Mouse (Mus musculus) intestine, postnatal 0 days (tissue): ENCODE data around the gene Erich4. TPM values are rescaled to one million over a fixed set of nuclear protein-coding genes. Genes with fewer than 3 reads are reported as not detected.

Experiments
- ATAC-seq: fragments of 200-750 bp; cut with Nextera tagmentation; 2 replicates; pipeline ENCODE4 v1.8.0; 2017; ENCODE audit warnings: mild to moderate bottlenecking, moderate TSS enrichment, moderate library complexity
- H3K27ac ChIP-seq: fragments of 300-500 bp; sonication (generic); 2 replicates; pipeline ENCODE4 v1.5.1; 2014; ENCODE audit warnings: mild to moderate bottlenecking, low read depth, low read length, moderate library complexity
- H3K27me3 ChIP-seq: fragments of 300-500 bp; sonication (generic); replicated peaks from 2 replicates; pipeline ENCODE4 v1.6.1; 2014; ENCODE audit warnings: low read length, mixed read lengths; ENCODE audit not compliant: control insufficient read depth, insufficient read depth
- H3K36me3 ChIP-seq: fragments of 300-500 bp; sonication (generic); 2 replicates; pipeline ENCODE4 v1.6.1; 2014; ENCODE audit warnings: mild to moderate bottlenecking, moderate library complexity; ENCODE audit not compliant: control insufficient read depth, insufficient read depth
- H3K4me1 ChIP-seq: fragments of 300-500 bp; sonication (generic); replicated peaks from 2 replicates; pipeline ENCODE4 v1.6.1; 2014; ENCODE audit warnings: antibody characterized with exemption, low read length, mixed read lengths; ENCODE audit not compliant: control insufficient read depth, insufficient read depth
- H3K4me2 ChIP-seq: fragments of 300-500 bp; sonication (generic); replicated peaks from 2 replicates; pipeline ENCODE4 v1.6.1; 2014; ENCODE audit warnings: low read depth, mild to moderate bottlenecking, moderate library complexity
- H3K4me3 ChIP-seq: fragments of 300-500 bp; sonication (generic); 2 replicates; pipeline ENCODE4 v1.5.1; 2014; ENCODE audit warnings: low read depth, low read length
- H3K9ac ChIP-seq: fragments of 300-500 bp; sonication (generic); 2 replicates; pipeline ENCODE4 v1.6.1; 2014; ENCODE audit warnings: mild to moderate bottlenecking, low read depth, low read length
- H3K9me3 ChIP-seq: fragments of 300-500 bp; sonication (generic); 2 replicates; pipeline ENCODE4 v1.6.1; 2016; ENCODE audit warnings: mixed run types; ENCODE audit not compliant: control insufficient read depth
- CTCF ChIP-seq: sonication (generic); IDR thresholded peaks from 2 replicates; pipeline ENCODE4 v1.5.1; 2016; ENCODE audit warnings: low read depth, mild to moderate bottlenecking, control low read depth, antibody characterized with exemption, moderate library complexity
- WGBS: fragments of 180-500 bp; shearing (Covaris S2); extraction: QIAGEN DNeasy Blood & Tissue Kit; methylation state at CpG from one replicate; pipeline ENCODE4 v1.1.7; 2014; 5-methylcytosine and 5-hydroxymethylcytosine counted together
- polyA plus RNA-seq: library from polyadenylated mRNA; unstranded; fragments of >200 nt; fragmentation: Nextera tagmentation; extraction: Ambion mirVana; gene quantifications from 2 replicates; pipeline ENCODE4 v1.2.1, GENCODE M21; 2015

The Erich4 gene
- polyA plus RNA-seq, 1 experiment from 2014 or later: 117 TPM

DNA sequence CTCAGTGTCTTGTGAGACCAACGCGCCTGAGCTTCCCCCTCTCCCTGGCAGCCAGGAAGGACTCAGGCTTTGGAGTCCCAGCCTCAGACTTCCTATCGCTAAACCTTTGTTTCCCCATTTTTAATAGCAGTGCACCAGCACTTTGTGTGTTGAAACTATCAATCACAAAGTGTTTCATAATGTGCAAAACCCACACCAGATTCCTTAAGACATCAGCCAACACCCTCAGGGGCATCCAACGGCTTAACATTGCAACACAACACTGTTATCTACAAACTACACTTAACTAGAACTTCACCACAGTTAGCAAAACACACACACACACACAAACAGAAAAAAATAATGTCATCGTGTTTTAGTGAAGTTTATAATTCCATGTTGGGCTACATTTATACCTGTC is 34.1 kb upstream of the Erich4 start:
- no peak for TF ChIP-seq CTCF
- 74% methylated on average over 5 of the region's 5 CpGs for WGBS
- H3K36me3 ChIP-seq: no peaks in the 10 kb centered on the region; the same call in 1 of the 2 replicates
- H3K9ac ChIP-seq: no peak overlapping the region
- no peaks in the 10 kb centered on the region for H3K9me3 ChIP-seq
- no peak overlapping the region for H3K4me2 ChIP-seq
- no peaks in the 10 kb centered on the region for H3K27me3 ChIP-seq
- no peak overlapping the region for H3K27ac ChIP-seq
- no peaks in the 10 kb centered on the region for H3K4me1 ChIP-seq
- no peak for ATAC-seq
- H3K4me3 ChIP-seq: no peak overlapping the region

- Histone ChIP-seq H3K27me3 (no peaks in the 10 kb centered on the region), H3K27ac (no peak overlapping the region), H3K9me3 (no peaks in the 10 kb centered on the region), H3K4me2 (no peak overlapping the region), H3K4me3 (no peak overlapping the region), H3K36me3 (no peaks in the 10 kb centered on the region; the same call in 1 of the 2 replicates), H3K9ac (no peak overlapping the region), H3K4me1 (no peaks in the 10 kb centered on the region)
- ATAC-seq: no peak
- peak; percentile 53 for TF ChIP-seq CTCF
- WGBS: 61% methylated on average over 5 of the region's 5 CpGs
Observed at GRCm38 (mm10) chr7:25647574-25648123, 32.0 kb upstream of the Erich4 start.

GRCm38 (mm10) chr7:25645074-25645473 is 29.4 kb upstream of the Erich4 start:
- 64% methylated on average over 14 of the region's 14 CpGs for WGBS
- no peak overlapping the region for H3K9ac ChIP-seq
- no peaks in the 10 kb centered on the region for H3K4me1 ChIP-seq
- H3K4me3 ChIP-seq: no peak overlapping the region
- no peak for ATAC-seq
- no peak overlapping the region for H3K27ac ChIP-seq
- no peaks in the 10 kb centered on the region for H3K9me3 ChIP-seq
- no peaks in the 10 kb centered on the region for H3K27me3 ChIP-seq
- TF ChIP-seq CTCF: no peak
- no peak overlapping the region for H3K4me2 ChIP-seq
- H3K36me3 ChIP-seq: peaks cover 5% of the 10 kb centered on the region; the same call in 1 of the 2 replicates

DNA sequence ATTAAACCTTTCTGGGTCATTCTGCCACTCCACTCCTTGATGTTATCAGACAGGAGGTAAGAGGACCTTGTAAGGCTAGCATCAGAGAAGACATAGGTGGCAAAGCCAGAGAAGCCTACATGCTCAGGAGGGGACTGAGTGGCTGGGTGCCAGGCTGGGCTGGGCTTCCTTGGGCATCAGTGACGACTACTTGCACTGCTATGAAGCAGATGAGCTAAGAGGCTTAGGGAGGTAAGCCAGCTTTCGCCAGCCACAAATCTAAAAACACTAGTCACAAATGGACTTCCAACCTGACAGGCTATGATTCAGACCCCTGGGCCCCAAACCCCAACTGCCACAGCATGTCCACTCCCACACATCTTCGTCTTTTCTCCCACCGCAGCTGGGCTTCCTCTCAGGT is 28.9 kb upstream of the Erich4 start:
- H3K4me2 ChIP-seq: no peak overlapping the region
- no peaks in the 10 kb centered on the region for H3K9me3 ChIP-seq
- H3K36me3 ChIP-seq: peaks cover 6% of the 10 kb centered on the region; the same call in 1 of the 2 replicates
- no peak for TF ChIP-seq CTCF
- no peak overlapping the region for H3K27ac ChIP-seq
- H3K27me3 ChIP-seq: no peaks in the 10 kb centered on the region
- no peak overlapping the region for H3K9ac ChIP-seq
- H3K4me1 ChIP-seq: no peaks in the 10 kb centered on the region
- 82% methylated on average over 4 of the region's 4 CpGs for WGBS
- no peak for ATAC-seq
- H3K4me3 ChIP-seq: no peak overlapping the region

DNA sequence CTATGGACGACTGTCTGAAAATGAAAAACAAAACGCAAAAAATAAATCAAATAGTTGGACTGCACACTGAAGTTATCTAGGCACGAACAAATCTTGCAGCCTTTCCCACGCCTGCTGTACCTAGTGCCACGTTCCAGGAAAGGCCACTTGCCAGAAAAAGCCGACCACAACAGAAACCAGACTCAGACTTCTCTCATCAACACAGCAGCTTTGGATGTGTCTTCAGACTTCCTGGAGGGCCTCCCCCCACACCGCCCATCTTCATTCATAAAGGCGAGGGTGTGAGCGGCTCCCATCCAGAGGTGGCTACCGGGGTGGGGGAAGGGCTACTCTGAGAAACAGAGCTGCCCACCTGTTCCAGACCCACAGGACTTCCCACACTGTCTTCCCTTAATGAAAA is 28.4 kb upstream of the Erich4 start:
- 76% methylated on average over 10 of the region's 10 CpGs for WGBS
- no peak for ATAC-seq
- Histone ChIP-seq H3K9ac (no peak overlapping the region), H3K4me3 (no peak overlapping the region), H3K4me2 (no peak overlapping the region), H3K36me3 (peaks cover 11% of the 10 kb centered on the region; the same call in 1 of the 2 replicates), H3K9me3 (no peaks in the 10 kb centered on the region), H3K27me3 (no peaks in the 10 kb centered on the region), H3K4me1 (no peaks in the 10 kb centered on the region), H3K27ac (no peak overlapping the region)
- no peak for TF ChIP-seq CTCF

- TF ChIP-seq CTCF: no peak
- no peak overlapping the region for H3K9ac ChIP-seq
- 93% methylated on average over 4 of the region's 4 CpGs for WGBS
- no peaks in the 10 kb centered on the region for H3K9me3 ChIP-seq
- no peaks in the 10 kb centered on the region for H3K27me3 ChIP-seq
- no peak overlapping the region for H3K4me2 ChIP-seq
- peaks cover 34% of the 10 kb centered on the region; the same call in 1 of the 2 replicates for H3K36me3 ChIP-seq
- H3K4me1 ChIP-seq: no peaks in the 10 kb centered on the region
- H3K4me3 ChIP-seq: no peak overlapping the region
- ATAC-seq: no peak
- H3K27ac ChIP-seq: no peak overlapping the region
Observed at GRCm38 (mm10) chr7:25639754-25640153, 24.1 kb upstream of the Erich4 start.
